Mouse (Mus musculus) granulocyte monocyte progenitor cell, adult 5-6 weeks (primary cell): Measurements from ENCODE around the gene Olfr304. TPM values are rescaled to one million over a fixed set of nuclear protein-coding genes. Genes with fewer than 3 reads are reported as not detected.
"Not testable (repeated sequence)": the region's sequence is repeated elsewhere in the genome, so short reads cannot be mapped to it uniquely, and the experiment has no call there.

ENCODE experiments used
- ATAC-seq: replicated peaks from 2 replicates; pipeline ENCODE4 v1.8.0; 2016; ENCODE audit warnings: mild to moderate bottlenecking, moderate TSS enrichment, inconsistent platforms; ENCODE audit not compliant: poor library complexity, severe bottlenecking
- total RNA-seq, 2 experiments: library from RNA; stranded (forward) in 1 of 2; stranded (reverse) in 1 of 2; fragments of 200-712, 200-1000 nt in 1 of 2; fragments of >200 nt in 1 of 2; fragmentation: Nextera tagmentation in 1 of 2; gene quantifications; 2 replicates each; pipeline ENCODE4 v1.2.3; 2014 to 2017

Gene Olfr304
- total RNA-seq (2014; fragmentation: Nextera tagmentation): not detected in 2 replicates
- total RNA-seq (2017): not detected in 2 replicates

GRCm38 (mm10) chr7:86386558-86386957, at the start of gene Olfr304:
Olfr304 (minus strand) TSS chr7:86386658.
- no peak for ATAC-seq

GRCm38 (mm10) chr7:86403546-86403945, 17.1 kb upstream of the Olfr304 start, which contains the start of gene Olfr301:
Olfr301 (plus strand) TSS chr7:86403846.
- no peak for ATAC-seq

- no peak for ATAC-seq
Observed at GRCm38 (mm10) chr7:86397689-86398088, 11.2 kb upstream of the Olfr304 start, which contains the start of gene Olfr303. Olfr303 (minus strand) TSS chr7:86397789.

GRCm38 (mm10) chr7:86385769-86386168, 689 bp downstream of the Olfr304 start:
- no peak for ATAC-seq

- no peak for ATAC-seq
Observed at GRCm38 (mm10) chr7:86366828-86367227, 19.6 kb downstream of the Olfr304 start, which contains the start of gene Olfr305. Olfr305 (minus strand) TSS chr7:86366928.

- not testable (repeated sequence) for ATAC-seq
Observed at GRCm38 (mm10) chr7:86346296-86346695, 40.2 kb downstream of the Olfr304 start.

- ATAC-seq: no peak
Observed at GRCm38 (mm10) chr7:86344253-86344652, 42.2 kb downstream of the Olfr304 start.

GRCm38 (mm10) chr7:86342881-86343565, 43.4 kb downstream of the Olfr304 start:
- no peak for ATAC-seq

- ATAC-seq: no peak
Observed at GRCm38 (mm10) chr7:86337486-86337885, 49.0 kb downstream of the Olfr304 start, which contains the start of gene Olfr307. Olfr307 (minus strand) TSS chr7:86337586.

Other genes with a start within 250 kb of the Olfr304 start
- not detected in 2 replicates for gene Vmn2r75, start 214.9 kb downstream of the Olfr304 start, total RNA-seq (2014; fragmentation: Nextera tagmentation)
- not detected in 2 replicates for gene Vmn2r75, start 214.9 kb downstream of the Olfr304 start, total RNA-seq (2017)
- gene Vmn2r76, start 140.3 kb downstream of the Olfr304 start, total RNA-seq (2014; fragmentation: Nextera tagmentation): not detected in 2 replicates
- not detected in 2 replicates for gene Vmn2r76, start 140.3 kb downstream of the Olfr304 start, total RNA-seq (2017)
- not detected in 2 replicates for gene Olfr310, start 109.5 kb downstream of the Olfr304 start, total RNA-seq (2014; fragmentation: Nextera tagmentation)
- not detected in 2 replicates for gene Olfr310, start 109.5 kb downstream of the Olfr304 start, total RNA-seq (2017)
- gene Olfr309, start 73.0 kb downstream of the Olfr304 start, total RNA-seq (2014; fragmentation: Nextera tagmentation): not detected in 2 replicates
- gene Olfr309, start 73.0 kb downstream of the Olfr304 start, total RNA-seq (2017): not detected in 2 replicates
- gene Olfr308, start 61.0 kb downstream of the Olfr304 start, total RNA-seq (2014; fragmentation: Nextera tagmentation): not detected in 2 replicates
- gene Olfr308, start 61.0 kb downstream of the Olfr304 start, total RNA-seq (2017): not detected in 2 replicates
- not detected in 2 replicates for gene Olfr307, start 49.1 kb downstream of the Olfr304 start, total RNA-seq (2014; fragmentation: Nextera tagmentation)
- gene Olfr307, start 49.1 kb downstream of the Olfr304 start, total RNA-seq (2017): not detected in 2 replicates
- gene Olfr305, start 19.7 kb downstream of the Olfr304 start, total RNA-seq (2014; fragmentation: Nextera tagmentation): not detected in 2 replicates
- not detected in 2 replicates for gene Olfr305, start 19.7 kb downstream of the Olfr304 start, total RNA-seq (2017)
- gene Olfr303, start 11.1 kb upstream of the Olfr304 start, total RNA-seq (2014; fragmentation: Nextera tagmentation): not detected in 2 replicates
- gene Olfr303, start 11.1 kb upstream of the Olfr304 start, total RNA-seq (2017): not detected in 2 replicates
- gene Olfr301, start 17.2 kb upstream of the Olfr304 start, total RNA-seq (2014; fragmentation: Nextera tagmentation): not detected in 2 replicates
- not detected in 2 replicates for gene Olfr301, start 17.2 kb upstream of the Olfr304 start, total RNA-seq (2017)
- gene Olfr299, start 73.3 kb upstream of the Olfr304 start, total RNA-seq (2014; fragmentation: Nextera tagmentation): not detected in 2 replicates
- not detected in 2 replicates for gene Olfr299, start 73.3 kb upstream of the Olfr304 start, total RNA-seq (2017)
- not detected in 2 replicates for gene Olfr298, start 105.8 kb upstream of the Olfr304 start, total RNA-seq (2014; fragmentation: Nextera tagmentation)
- not detected in 2 replicates for gene Olfr298, start 105.8 kb upstream of the Olfr304 start, total RNA-seq (2017)
- not detected in 2 replicates for gene Olfr297, start 133.3 kb upstream of the Olfr304 start, total RNA-seq (2014; fragmentation: Nextera tagmentation)
- not detected in 2 replicates for gene Olfr297, start 133.3 kb upstream of the Olfr304 start, total RNA-seq (2017)
- not detected in 2 replicates for gene Olfr295, start 197.2 kb upstream of the Olfr304 start, total RNA-seq (2014; fragmentation: Nextera tagmentation)
- gene Olfr295, start 197.2 kb upstream of the Olfr304 start, total RNA-seq (2017): not detected in 2 replicates
- not detected in 2 replicates for gene Olfr294, start 230.0 kb upstream of the Olfr304 start, total RNA-seq (2014; fragmentation: Nextera tagmentation)
- not detected in 2 replicates for gene Olfr294, start 230.0 kb upstream of the Olfr304 start, total RNA-seq (2017)